Mouse (Mus musculus) embryonic fibroblast, embryonic 13.5 days (primary cell): ENCODE results near the gene A030003K21Rik.

Source experiments
- CTCF ChIP-seq: IDR thresholded peaks from 2 replicates; pipeline ENCODE4 v1.5.1; 2011; ENCODE audit warnings: mild to moderate bottlenecking, control low read depth, low read length, moderate library complexity, borderline replicate concordance; ENCODE audit not compliant: insufficient read depth
- POLR2A ChIP-seq: IDR thresholded peaks from 2 replicates; pipeline ENCODE4 v1.6.1; 2011; ENCODE audit warnings: low read depth, mild to moderate bottlenecking, control low read depth, low read length, moderate library complexity

GRCm38 (mm10) chr1:82905886-82906285 lies 37.3 kb downstream of the A030003K21Rik start:
- TF ChIP-seq CTCF, result no peak
- no peak for TF ChIP-seq POLR2A
